Mouse (Mus musculus): ENCODE data around the gene Terb1.

GRCm38 (mm10) chr8:104540710-104541514 is 31.2 kb upstream of the Terb1 start:
- TF ChIP-seq POLR2A (IDR thresholded peaks at IDR 0.05; ENCODE audit: insufficient read depth, low read depth, low read length) (no peak; the same call in 1 of the 2 replicates), CTCF (IDR thresholded peaks at IDR 0.05; ENCODE audit: insufficient read depth, low read depth, low read length) (no peak)

Data from olfactory bulb, adult 2 months (tissue).